Mouse (Mus musculus): ENCODE data around the gene AU022252. TPM values are rescaled to one million over a fixed set of nuclear protein-coding genes. Genes with fewer than 3 reads are reported as not detected.
"Not testable (repeated sequence)": the region's sequence is repeated elsewhere in the genome, so short reads cannot be mapped to it uniquely, and the experiment has no call there.

The AU022252 gene
- polyA plus RNA-seq (2014; fragmentation: Nextera tagmentation; extraction: Ambion mirVana): 24.0 and 29.7 TPM in 2 replicates

- no peaks in the 10 kb centered on the region for H3K27me3 ChIP-seq (ENCODE audit: control insufficient read depth, insufficient read depth, low read length)
- WGBS: under 1% methylated on average over 67 of the region's 71 CpGs
- H3K9me3 ChIP-seq (ENCODE audit: control insufficient read depth, low read depth, low read length): no peaks in the 10 kb centered on the region
- H3K4me1 ChIP-seq (ENCODE audit: control insufficient read depth, insufficient read depth, low read length): peaks cover 6% of the 10 kb centered on the region; the same call in 1 of the 2 replicates
- peak within 1 kb of the TSS; percentile 67 for H3K4me2 ChIP-seq (replicated peaks; ENCODE audit: low read depth, low read length)
- H3K9ac ChIP-seq (replicated peaks; ENCODE audit: low read depth, low read length): peak within 1 kb of the TSS; percentile 72
- ATAC-seq (ENCODE audit: insufficient number of reproducible peaks, insufficient read depth, low FRiP score, low read depth): peak; percentile 96
- H3K27ac ChIP-seq (ENCODE audit: low read length): peak within 1 kb of the TSS; percentile 48
- H3K36me3 ChIP-seq (ENCODE audit: control insufficient read depth, insufficient read depth, low read length): peaks cover 13% of the 10 kb centered on the region
- peak within 1 kb of the TSS; percentile 71 for H3K4me3 ChIP-seq (ENCODE audit: low read depth, low read length)
These were observed at the start of gene AU022252, which contains the start of gene P3h1 for GRCm38 (mm10) chr4:119232410-119233255. Gene AU022252, minus strand, starts transcription at chr4:119232712. Gene P3h1, plus strand, starts transcription at chr4:119232915.

DNA sequence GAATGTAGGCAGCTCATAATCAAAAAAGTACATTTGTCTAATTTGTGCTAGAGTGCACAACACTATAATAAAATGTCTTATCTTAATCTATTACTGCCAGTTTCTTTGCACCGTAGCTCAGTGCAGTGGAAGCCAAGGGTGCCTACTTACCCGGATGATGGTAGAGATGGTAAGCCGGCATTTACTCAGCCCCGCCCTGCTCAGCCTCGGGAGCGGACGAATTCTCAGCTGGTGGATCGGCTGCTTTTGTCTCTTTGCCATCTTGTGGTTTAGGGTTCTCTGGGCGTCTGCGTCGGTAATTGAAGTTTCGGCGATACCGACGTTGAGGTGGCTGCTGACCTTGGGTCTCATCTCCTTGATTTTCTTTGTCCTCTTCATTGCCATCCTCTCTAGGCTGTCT, 46.3 kb upstream of the AU022252 start:
- H3K27me3 ChIP-seq (ENCODE audit: control insufficient read depth, insufficient read depth, low read length); ATAC-seq (ENCODE audit: insufficient number of reproducible peaks, insufficient read depth, low FRiP score, low read depth); H3K27ac ChIP-seq (ENCODE audit: low read length); H3K4me1 ChIP-seq (ENCODE audit: control insufficient read depth, insufficient read depth, low read length); H3K9me3 ChIP-seq (ENCODE audit: control insufficient read depth, low read depth, low read length); H3K4me3 ChIP-seq (ENCODE audit: low read depth, low read length); H3K4me2 ChIP-seq (replicated peaks; ENCODE audit: low read depth, low read length); H3K9ac ChIP-seq (replicated peaks; ENCODE audit: low read depth, low read length): not testable (repeated sequence)
- WGBS: 85% methylated on average over 15 of the region's 15 CpGs
- peaks cover 81% of the 10 kb centered on the region for H3K36me3 ChIP-seq (ENCODE audit: control insufficient read depth, insufficient read depth, low read length)

- no peak overlapping the region for H3K4me3 ChIP-seq (ENCODE audit: low read depth, low read length)
- no peak overlapping the region for H3K27ac ChIP-seq (ENCODE audit: low read length)
- ATAC-seq (ENCODE audit: insufficient number of reproducible peaks, insufficient read depth, low FRiP score, low read depth): no peak
- no peaks in the 10 kb centered on the region for H3K9me3 ChIP-seq (ENCODE audit: control insufficient read depth, low read depth, low read length)
- H3K9ac ChIP-seq (replicated peaks; ENCODE audit: low read depth, low read length): no peak overlapping the region
- H3K4me1 ChIP-seq (ENCODE audit: control insufficient read depth, insufficient read depth, low read length): no peaks in the 10 kb centered on the region
- peaks cover 66% of the 10 kb centered on the region for H3K36me3 ChIP-seq (ENCODE audit: control insufficient read depth, insufficient read depth, low read length)
- 72% methylated on average over 1 of the region's 2 CpGs for WGBS
- no peak overlapping the region for H3K4me2 ChIP-seq (replicated peaks; ENCODE audit: low read depth, low read length)
- H3K27me3 ChIP-seq (ENCODE audit: control insufficient read depth, insufficient read depth, low read length): no peaks in the 10 kb centered on the region
These were observed 43.2 kb upstream of the AU022252 start for GRCm38 (mm10) chr4:119275726-119276125.

DNA sequence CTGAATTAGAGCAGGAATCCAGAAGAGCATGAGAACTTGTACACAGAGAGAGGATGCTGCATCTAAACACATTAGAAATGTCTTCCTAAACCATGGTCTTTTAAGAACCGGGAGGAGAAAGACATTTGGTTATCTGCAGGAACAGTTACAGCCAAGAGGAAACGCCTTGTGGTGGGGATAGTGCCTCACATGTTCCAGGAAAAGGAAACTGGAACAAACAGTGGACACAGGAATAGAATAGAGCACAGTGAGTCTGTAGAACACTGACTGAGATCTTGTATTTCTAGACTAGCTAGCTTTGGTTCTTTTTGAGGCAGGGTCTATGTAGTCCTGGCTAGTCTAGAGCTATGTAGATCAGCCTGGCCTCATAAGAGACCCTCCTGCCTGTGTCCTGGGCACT, 42.7 kb upstream of the AU022252 start:
- ATAC-seq (ENCODE audit: insufficient number of reproducible peaks, insufficient read depth, low FRiP score, low read depth): no peak
- Histone ChIP-seq H3K9ac (replicated peaks; ENCODE audit: low read depth, low read length) (no peak overlapping the region), H3K36me3 (ENCODE audit: control insufficient read depth, insufficient read depth, low read length) (peaks cover 63% of the 10 kb centered on the region), H3K4me3 (ENCODE audit: low read depth, low read length) (no peak overlapping the region), H3K27ac (ENCODE audit: low read length) (no peak overlapping the region), H3K27me3 (ENCODE audit: control insufficient read depth, insufficient read depth, low read length) (no peaks in the 10 kb centered on the region), H3K4me2 (replicated peaks; ENCODE audit: low read depth, low read length) (no peak overlapping the region), H3K4me1 (ENCODE audit: control insufficient read depth, insufficient read depth, low read length) (no peaks in the 10 kb centered on the region), H3K9me3 (ENCODE audit: control insufficient read depth, low read depth, low read length) (no peaks in the 10 kb centered on the region)
- 83% methylated on average over 2 of the region's 2 CpGs for WGBS

DNA sequence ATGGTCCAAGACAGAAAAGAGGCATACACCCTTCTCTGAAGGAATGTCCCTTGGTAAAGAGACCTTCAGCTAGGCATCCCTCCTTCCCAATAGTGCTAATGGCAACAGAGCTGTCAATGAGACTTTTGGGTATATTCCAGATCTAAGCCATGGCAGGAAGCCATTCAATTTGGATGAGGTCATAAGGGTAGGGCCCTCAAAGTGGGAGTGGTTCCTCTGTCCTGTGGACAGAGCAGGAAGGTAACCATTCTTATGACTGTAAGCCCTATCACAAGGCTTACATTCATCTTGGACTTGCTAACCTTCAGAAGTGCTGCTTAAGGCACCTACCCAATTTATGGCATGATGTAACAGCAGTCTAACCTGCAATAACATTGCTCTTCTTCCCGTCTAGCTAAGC, 42.1 kb upstream of the AU022252 start:
- H3K9ac ChIP-seq (replicated peaks; ENCODE audit: low read depth, low read length): no peak overlapping the region
- H3K4me3 ChIP-seq (ENCODE audit: low read depth, low read length): no peak overlapping the region
- H3K27me3 ChIP-seq (ENCODE audit: control insufficient read depth, insufficient read depth, low read length): no peaks in the 10 kb centered on the region
- ATAC-seq (ENCODE audit: insufficient number of reproducible peaks, insufficient read depth, low FRiP score, low read depth): no peak
- peaks cover 58% of the 10 kb centered on the region for H3K36me3 ChIP-seq (ENCODE audit: control insufficient read depth, insufficient read depth, low read length)
- no peak overlapping the region for H3K4me2 ChIP-seq (replicated peaks; ENCODE audit: low read depth, low read length)
- H3K9me3 ChIP-seq (ENCODE audit: control insufficient read depth, low read depth, low read length): no peaks in the 10 kb centered on the region
- H3K27ac ChIP-seq (ENCODE audit: low read length): no peak overlapping the region
- H3K4me1 ChIP-seq (ENCODE audit: control insufficient read depth, insufficient read depth, low read length): no peaks in the 10 kb centered on the region
- WGBS: 80% methylated on average over 1 of the region's 1 CpGs

- H3K36me3 ChIP-seq (ENCODE audit: control insufficient read depth, insufficient read depth, low read length): peaks cover 3% of the 10 kb centered on the region; the same call in 1 of the 2 replicates
- 70% methylated on average over 13 of the region's 13 CpGs for WGBS
These were observed 34.1 kb upstream of the AU022252 start for GRCm38 (mm10) chr4:119266606-119267005.

GRCm38 (mm10) chr4:119263459-119263858, 30.9 kb upstream of the AU022252 start:
- 62% methylated on average over 3 of the region's 3 CpGs for WGBS

More at GRCm38 (mm10) chr4:119266606-119267005, 34.1 kb upstream of the AU022252 start:
- no peaks in the 10 kb centered on the region for H3K9me3 ChIP-seq (ENCODE audit: control insufficient read depth, low read depth, low read length)
- ATAC-seq (ENCODE audit: insufficient number of reproducible peaks, insufficient read depth, low FRiP score, low read depth): no peak
- H3K27me3 ChIP-seq (ENCODE audit: control insufficient read depth, insufficient read depth, low read length): no peaks in the 10 kb centered on the region
- no peaks in the 10 kb centered on the region for H3K4me1 ChIP-seq (ENCODE audit: control insufficient read depth, insufficient read depth, low read length)
- H3K4me3 ChIP-seq (ENCODE audit: low read depth, low read length): no peak overlapping the region
- no peak overlapping the region for H3K27ac ChIP-seq (ENCODE audit: low read length)
- no peak overlapping the region for H3K4me2 ChIP-seq (replicated peaks; ENCODE audit: low read depth, low read length)
- no peak overlapping the region for H3K9ac ChIP-seq (replicated peaks; ENCODE audit: low read depth, low read length)

DNA sequence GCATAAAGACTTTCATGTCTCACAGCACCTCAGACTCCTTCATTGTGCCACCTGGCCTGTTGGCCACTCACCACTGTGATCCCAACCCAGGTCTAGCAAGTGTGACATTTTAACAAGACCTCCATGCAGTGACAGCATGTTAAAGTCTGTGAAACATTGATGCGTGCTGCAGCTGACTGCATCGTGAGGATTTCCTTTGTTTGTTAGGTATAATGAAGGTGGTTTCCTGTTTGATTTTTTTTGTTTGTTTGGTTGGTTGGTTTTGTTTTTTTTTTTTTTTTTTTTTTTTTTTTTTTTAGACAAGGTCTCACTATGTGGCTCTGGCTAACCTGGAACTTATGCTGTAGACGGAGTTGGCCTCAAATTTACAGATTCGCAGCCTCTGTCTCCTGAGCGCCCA, 30.0 kb upstream of the AU022252 start:
- H3K4me2 ChIP-seq (replicated peaks; ENCODE audit: low read depth, low read length): no peak overlapping the region
- H3K27me3 ChIP-seq (ENCODE audit: control insufficient read depth, insufficient read depth, low read length): no peaks in the 10 kb centered on the region
- H3K4me3 ChIP-seq (ENCODE audit: low read depth, low read length): no peak overlapping the region
- no peak for ATAC-seq (ENCODE audit: insufficient number of reproducible peaks, insufficient read depth, low FRiP score, low read depth)
- 77% methylated on average over 5 of the region's 5 CpGs for WGBS
- no peaks in the 10 kb centered on the region for H3K4me1 ChIP-seq (ENCODE audit: control insufficient read depth, insufficient read depth, low read length)
- no peak overlapping the region for H3K9ac ChIP-seq (replicated peaks; ENCODE audit: low read depth, low read length)
- no peaks in the 10 kb centered on the region for H3K9me3 ChIP-seq (ENCODE audit: control insufficient read depth, low read depth, low read length)
- H3K36me3 ChIP-seq (ENCODE audit: control insufficient read depth, insufficient read depth, low read length): no peaks in the 10 kb centered on the region
- no peak overlapping the region for H3K27ac ChIP-seq (ENCODE audit: low read length)

More at GRCm38 (mm10) chr4:119263459-119263858, 30.9 kb upstream of the AU022252 start:
- Histone ChIP-seq H3K4me1 (ENCODE audit: control insufficient read depth, insufficient read depth, low read length) (no peaks in the 10 kb centered on the region), H3K27me3 (ENCODE audit: control insufficient read depth, insufficient read depth, low read length) (no peaks in the 10 kb centered on the region), H3K36me3 (ENCODE audit: control insufficient read depth, insufficient read depth, low read length) (no peaks in the 10 kb centered on the region), H3K4me2 (replicated peaks; ENCODE audit: low read depth, low read length) (no peak overlapping the region), H3K4me3 (ENCODE audit: low read depth, low read length) (no peak overlapping the region), H3K9me3 (ENCODE audit: control insufficient read depth, low read depth, low read length) (no peaks in the 10 kb centered on the region), H3K27ac (ENCODE audit: low read length) (no peak overlapping the region), H3K9ac (replicated peaks; ENCODE audit: low read depth, low read length) (no peak overlapping the region)
- ATAC-seq (ENCODE audit: insufficient number of reproducible peaks, insufficient read depth, low FRiP score, low read depth): no peak

Measured in stomach, embryonic 14.5 days (tissue).